Comparison of ENCODE assay signal across 27 mouse cellular contexts in the genomic region with DNA sequence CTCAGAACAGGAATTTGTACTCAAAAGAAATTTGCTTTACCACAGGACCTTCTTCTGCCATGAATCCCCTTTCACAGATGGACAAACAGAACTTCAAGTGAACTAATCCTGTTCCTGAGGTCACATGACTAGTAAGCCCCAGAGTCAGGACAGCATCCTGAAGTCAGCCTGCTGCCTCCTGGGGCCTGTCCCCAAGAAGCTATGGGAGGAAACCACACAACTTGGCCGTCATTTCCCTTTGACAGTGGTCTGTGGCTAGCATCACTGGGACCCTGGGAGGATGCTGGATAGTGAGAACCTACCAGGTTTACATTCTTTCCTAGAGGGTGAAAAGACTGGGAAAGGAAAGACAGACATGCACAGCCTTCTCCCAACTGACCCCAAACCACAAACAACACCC. TPM values are rescaled to one million over a fixed set of nuclear protein-coding genes. Genes with fewer than 3 reads are reported as not detected.
A peak's percentile ranks its signal among the peaks of the same experiment; 100 is the strongest.
DNase-seq lines count a peak whose midpoint lies in the region; ATAC-seq and TF ChIP-seq lines count a peak whose summit lies in the region.
"Had no signal": no experiment of that assay in that cellular context is flagged by ENCODE, and none has a peak within 500 bp of the region (broad histone marks: within the 10 kb centered on the region; RNA-seq: fewer than 3 reads in every experiment).

No protein-coding gene starts in this region.

- no peak for TF ChIP-seq EP300 in CH12.LX (IDR thresholded peaks at IDR 0.05; ENCODE audit: low read length)

- in situ Hi-C loops in CH12.LX (cut with MboI; ENCODE audit: low pct_ligation_motif_present, low pct_unique_long_range_greater_than_20kb, low sequenced_read_pairs) = no loop called here

- no peaks in the 10 kb centered on the region for H3K36me3 ChIP-seq in CH12.LX (replicated peaks in 1 of 2; ENCODE audit: control insufficient read depth in 1 of 2, insufficient read depth in 1 of 2, low read length in 1 of 2)
- no peaks in the 10 kb centered on the region for H3K36me3 ChIP-seq in myocyte (ENCODE audit: control insufficient read depth, insufficient read depth)
- H3K36me3 ChIP-seq: embryonic facial prominence, embryonic 10.5 days; embryonic facial prominence, embryonic 12.5 days; forebrain, embryonic 15.5 days had no signal

- no peak for TF ChIP-seq CTCF in CH12.LX (conservative IDR thresholded peaks at IDR 0.05 in 1 of 2, IDR thresholded peaks at IDR 0.05 in 1 of 2; ENCODE audit: low read depth in 2 of 2, low read length in 2 of 2)

- dilution Hi-C loops in CH12.LX (cut with MboI; ENCODE audit: extremely low pct_ligation_motif_present, extremely low pct_unique_long_range_greater_than_20kb, low sequenced_read_pairs) = no loop called here

- peaks cover 2 to 49% of the 10 kb centered on the region in 2 experiments; a peak in 3 of 4 replicates for H3K4me1 ChIP-seq in CH12.LX (ENCODE audit: control insufficient read depth in 1 of 2, insufficient read depth in 2 of 2)
- H3K4me1 ChIP-seq: forebrain, embryonic 13.5 days had no signal

- H3K27ac ChIP-seq in CH12.LX (ENCODE audit: insufficient read depth, low read depth) = no peak overlapping the region
- H3K27ac ChIP-seq: embryonic facial prominence, embryonic 10.5 days; embryonic facial prominence, embryonic 12.5 days; forebrain, embryonic 13.5 days; forebrain, embryonic 15.5 days had no signal

- intact Hi-C loops in left cerebral cortex, postnatal 36 days (cut with DNase I) = no loop called here

- no peak for DNase-seq in CH12.LX (ENCODE audit: extremely low read depth)
- no peak for DNase-seq in kidney, postnatal 14 days
- no peak for DNase-seq in left cerebral cortex, postnatal 36 days (ENCODE audit: low spot score in 2 of 2)
- no peak for DNase-seq in adrenal gland, adult 18-20 months (ENCODE audit: low spot score in 2 of 2)
- DNase-seq in natural killer cell, adult 2 months (ENCODE audit: low spot score in 2 of 2) = no peak
- DNase-seq: adrenal gland, adult 2 months; adrenal gland, postnatal 10 days; adrenal gland, postnatal 25 days; B cell, adult 2 months; cerebellum, adult 11 months; cerebellum, adult 18-20 months; cerebellum, adult 8-10 months; cerebellum, adult 9-11 months; cerebellum, postnatal 14 days; cerebellum, postnatal 36 days; forebrain, postnatal 0 days had no signal

- peak; percentile 64 for ATAC-seq in common myeloid progenitor, adult 5-6 weeks (replicated peaks; ENCODE audit: low read depth, poor library complexity, severe bottlenecking)
- ATAC-seq in hematopoietic stem cell, adult 5-6 weeks (replicated peaks in 1 of 2; ENCODE audit: insufficient read depth in 1 of 2, low FRiP score in 2 of 2, low TSS enrichment in 1 of 2, low read depth in 1 of 2, poor library complexity in 2 of 2, severe bottlenecking in 2 of 2) = peak; percentile 56 to 60
- ATAC-seq: activated CD4-positive, CD25-positive, alpha-beta regulatory T cell, adult 4 months; CD4-positive, CD25-positive, alpha-beta regulatory T cell, adult 4 months; forebrain, embryonic 13.5 days; forebrain, embryonic 15.5 days; forebrain, postnatal 0 days; Patski had no signal

- H3K4me3 ChIP-seq in CH12.LX (replicated peaks in 1 of 3; ENCODE audit: low read depth in 2 of 3, low read length in 2 of 3, poor library complexity in 1 of 3) (no peak overlapping the region), myocyte (no peak overlapping the region)
- H3K4me3 ChIP-seq: embryonic facial prominence, embryonic 10.5 days; embryonic facial prominence, embryonic 12.5 days; forebrain, embryonic 13.5 days; forebrain, embryonic 15.5 days had no signal

- TF ChIP-seq POLR2A in CH12.LX (IDR thresholded peaks at IDR 0.05; ENCODE audit: low read depth, low read length) = no peak
- no peak for TF ChIP-seq POLR2A in myocyte (IDR thresholded peaks at IDR 0.05; ENCODE audit: insufficient read length, low read depth)

- no peak overlapping the region for H3K9ac ChIP-seq in CH12.LX (ENCODE audit: insufficient read depth, low read depth)
- H3K9ac ChIP-seq: embryonic facial prominence, embryonic 12.5 days; forebrain, embryonic 13.5 days; forebrain, embryonic 15.5 days; forebrain, postnatal 0 days had no signal

- H3K79me2 ChIP-seq in CH12.LX (replicated peaks; ENCODE audit: control insufficient read depth, extremely low read depth, insufficient read depth, poor library complexity, severe bottlenecking) (no peaks in the 10 kb centered on the region), myocyte (ENCODE audit: control insufficient read depth, insufficient read depth) (no peaks in the 10 kb centered on the region)

- H3K4me2 ChIP-seq in CH12.LX (ENCODE audit: insufficient read depth, low read depth, poor library complexity, severe bottlenecking) (no peak overlapping the region), myocyte (ENCODE audit: low read depth) (no peak overlapping the region)
- H3K4me2 ChIP-seq: embryonic facial prominence, embryonic 12.5 days; forebrain, embryonic 13.5 days; forebrain, embryonic 15.5 days had no signal

- no peak for TF ChIP-seq RAD21 in CH12.LX (IDR thresholded peaks at IDR 0.05; ENCODE audit: low read depth, low read length)

- H3K9me3 ChIP-seq in CH12.LX (replicated peaks; ENCODE audit: low read length) = peaks cover 3% of the 10 kb centered on the region
- H3K9me3 ChIP-seq: embryonic facial prominence, embryonic 10.5 days; embryonic facial prominence, embryonic 12.5 days; forebrain, embryonic 13.5 days; forebrain, embryonic 15.5 days had no signal

- peaks cover 3% of the 10 kb centered on the region for H3K27me3 ChIP-seq in CH12.LX (replicated peaks)
- H3K27me3 ChIP-seq in myocyte (ENCODE audit: control insufficient read depth, insufficient read depth, insufficient read length) = no peaks in the 10 kb centered on the region
- H3K27me3 ChIP-seq: embryonic facial prominence, embryonic 12.5 days; forebrain, embryonic 13.5 days; forebrain, embryonic 15.5 days had no signal

- H3ac ChIP-seq in myocyte (ENCODE audit: control insufficient read depth, insufficient read length) = no peak overlapping the region

TF ChIP-seq in CH12.LX, 34 proteins besides CTCF, POLR2A, EP300 and RAD21:
- TF ChIP-seq ETS1 (conservative IDR thresholded peaks at IDR 0.05; ENCODE audit: low read depth, low read length) (no peak; the same call in 1 of the 2 replicates), BHLHE40 (IDR thresholded peaks at IDR 0.05; ENCODE audit: low read depth, low read length) (0 out of 2 replicates have a peak, but pooled peaks have one; percentile 34)
TF ChIP-seq in CH12.LX: peak in this region for 1.

TF ChIP-seq in myocyte, 11 proteins besides CTCF, POLR2A, EP300 and RAD21:
- TF ChIP-seq TCF12 (IDR thresholded peaks at IDR 0.05; ENCODE audit: insufficient read depth, poor library complexity, severe bottlenecking) = no peak
- TF ChIP-seq MYOD1 (IDR thresholded peaks at IDR 0.05; ENCODE audit: control insufficient read depth in 1 of 3, insufficient read length in 2 of 3, low read depth in 2 of 3) = no peak
- TF ChIP-seq MAX (IDR thresholded peaks at IDR 0.05; ENCODE audit: low read depth) = no peak
- peak; percentile 28 for TF ChIP-seq USF1 (IDR thresholded peaks at IDR 0.05; ENCODE audit: low read depth)
- no peak for TF ChIP-seq MYOG (IDR thresholded peaks at IDR 0.05; ENCODE audit: control insufficient read depth in 1 of 3, insufficient read depth in 1 of 3, insufficient read length in 2 of 3, low read depth in 2 of 3)
- no peak for TF ChIP-seq REST (IDR thresholded peaks at IDR 0.05; ENCODE audit: insufficient read depth, insufficient read length)
- TF ChIP-seq SRF (IDR thresholded peaks at IDR 0.05; ENCODE audit: control insufficient read depth, insufficient read length, low read depth) = no peak
TF ChIP-seq in myocyte: peak in this region for 1.

RNA-seq across cellular contexts. Expression of a gene that starts 5.1 kb away (rescaled TPM):
- total RNA-seq in CH12.LX (2012; rRNA removed) = not detected in 2 replicates
- total RNA-seq in CH12.LX (2014; rRNA removed) = not detected in 2 replicates
- polyA plus RNA-seq in CH12.LX (2012; ENCODE audit: insufficient read length, low read depth) = 0.29 and 0.31 TPM in 2 replicates
- total RNA-seq in common myeloid progenitor, adult 5-6 weeks (2017) = not detected in 2 replicates
- not detected in 2 replicates for total RNA-seq in hematopoietic stem cell, adult 5-6 weeks (2017)
- not detected for polyA plus RNA-seq in myocyte (2012; fragmentation: generic; extraction: Trizol)
- total RNA-seq in left cerebral cortex, postnatal 36 days (2021) = under 1 TPM; 0.07 to 0.16 TPM
- total RNA-seq in adrenal gland, adult 18-20 months (2021) = not detected
- polyA plus RNA-seq: activated CD4-positive, CD25-positive, alpha-beta regulatory T cell, adult 4 months; CD4-positive, CD25-positive, alpha-beta regulatory T cell, adult 4 months; embryonic facial prominence, embryonic 10.5 days; forebrain, embryonic 11.5 days had no signal

RNA-seq across cellular contexts. Expression of a gene that starts 50.3 kb away (rescaled TPM):
- total RNA-seq in CH12.LX (2012; rRNA removed) = not detected in 2 replicates
- total RNA-seq in CH12.LX (2014; rRNA removed) = not detected in 2 replicates
- polyA plus RNA-seq in CH12.LX (2012; ENCODE audit: insufficient read length, low read depth) = 0.19 and 0.44 TPM in 2 replicates
- total RNA-seq in common myeloid progenitor, adult 5-6 weeks (2017) = 10.5 and 11.4 TPM in 2 replicates
- 2.1 and 4.5 TPM in 2 replicates for total RNA-seq in hematopoietic stem cell, adult 5-6 weeks (2017)
- polyA plus RNA-seq in myocyte (2012; fragmentation: generic; extraction: Trizol) = 1.5 TPM
- 1 to 10 TPM; 3.0 to 3.3 TPM for total RNA-seq in left cerebral cortex, postnatal 36 days (2021)
- 1 to 10 TPM; 4.3 to 6.1 TPM for total RNA-seq in adrenal gland, adult 18-20 months (2021)
- polyA plus RNA-seq: activated CD4-positive, CD25-positive, alpha-beta regulatory T cell, adult 4 months had no signal

RNA-seq across cellular contexts. Expression of a gene that starts 58.4 kb away (rescaled TPM):
- total RNA-seq in CH12.LX (2012; rRNA removed) (0.17 and 0.29 TPM in 2 replicates), CH12.LX (2014; rRNA removed) (0.09 and 0.21 TPM in 2 replicates)
- polyA plus RNA-seq in CH12.LX (2012; ENCODE audit: insufficient read length, low read depth) (0.19 and 0.53 TPM in 2 replicates), myocyte (2012; fragmentation: generic; extraction: Trizol) (0.01 TPM)
- total RNA-seq in common myeloid progenitor, adult 5-6 weeks (2017) = not detected in 2 replicates
- not detected in 2 replicates for total RNA-seq in hematopoietic stem cell, adult 5-6 weeks (2017)
- 1 to 10 TPM; 1.5 to 2.2 TPM for total RNA-seq in left cerebral cortex, postnatal 36 days (2021)
- 10 to 100 TPM; 12.9 to 18.0 TPM for total RNA-seq in adrenal gland, adult 18-20 months (2021)
- polyA plus RNA-seq: activated CD4-positive, CD25-positive, alpha-beta regulatory T cell, adult 4 months; Patski had no signal

Comparison
In these comparisons a context has a peak if more than half of its experiments do, and no peak if none do; other contexts are left out.
1. RNA of a gene that starts 58.4 kb away (total RNA-seq): 12.9 to 18.0 TPM in adrenal gland, adult 18-20 months; 1.5 to 2.2 TPM in left cerebral cortex, postnatal 36 days, 0.09 to 0.29 TPM in CH12.LX, not detected in common myeloid progenitor, adult 5-6 weeks and not detected in hematopoietic stem cell, adult 5-6 weeks; every median in the first group is over 4 times any median in the second.